Mouse (Mus musculus) forebrain, postnatal 0 days (tissue): Measurements from ENCODE around the gene Arfip1. TPM values are rescaled to one million over a fixed set of nuclear protein-coding genes. Genes with fewer than 3 reads are reported as not detected.

Experiments used
- ATAC-seq: fragments of 200-750 bp; cut with Nextera tagmentation; 2 replicates; pipeline ENCODE4 v1.8.0; 2017; ENCODE audit warnings: mild to moderate bottlenecking, moderate library complexity
- DNase-seq: peaks from one replicate; pipeline ENCODE4 v3.0.0-alpha.2; 2015
- H3K27ac ChIP-seq: fragments of 300-500 bp; sonication (generic); 2 replicates; pipeline ENCODE4 v1.5.1; 2014; ENCODE audit warnings: low read depth, mild to moderate bottlenecking, antibody characterized with exemption, low read length, moderate library complexity, mixed read lengths
- H3K27me3 ChIP-seq: fragments of 300-500 bp; sonication (generic); 2 replicates; pipeline ENCODE4 v1.6.1; 2014; ENCODE audit warnings: mild to moderate bottlenecking, low read length, mixed read lengths; ENCODE audit not compliant: insufficient read depth
- H3K36me3 ChIP-seq: fragments of 300-500 bp; sonication (generic); 2 replicates; pipeline ENCODE4 v1.6.1; 2014; ENCODE audit warnings: mild to moderate bottlenecking, moderate library complexity; ENCODE audit not compliant: insufficient read depth
- H3K4me1 ChIP-seq: fragments of 300-500 bp; sonication (generic); 2 replicates; pipeline ENCODE4 v1.6.1; 2014; ENCODE audit warnings: antibody characterized with exemption; ENCODE audit not compliant: insufficient read depth
- H3K4me2 ChIP-seq: fragments of 300-500 bp; sonication (generic); 2 replicates; pipeline ENCODE4 v1.6.1; 2014; ENCODE audit warnings: low read depth, mild to moderate bottlenecking, moderate library complexity
- H3K4me3 ChIP-seq: fragments of 300-500 bp; sonication (generic); 2 replicates; pipeline ENCODE4 v1.5.1; 2014; ENCODE audit warnings: low read depth, low read length, mixed read lengths
- H3K9ac ChIP-seq: fragments of 300-500 bp; sonication (generic); 2 replicates; pipeline ENCODE4 v1.6.1; 2014; ENCODE audit warnings: mild to moderate bottlenecking
- H3K9me3 ChIP-seq: fragments of 300-500 bp; sonication (generic); 2 replicates; pipeline ENCODE4 v1.6.1; 2016; ENCODE audit warnings: low read length
- CTCF ChIP-seq: sonication (generic); IDR thresholded peaks from 2 replicates; pipeline ENCODE4 v1.5.1; 2016; ENCODE audit warnings: antibody characterized with exemption, control low read depth, low read depth
- WGBS: fragments of 180-500 bp; shearing (Covaris S2); extraction: QIAGEN DNeasy Blood & Tissue Kit; methylation state at CpG from one replicate; pipeline ENCODE4 v1.1.7; 2014; 5-methylcytosine and 5-hydroxymethylcytosine counted together
- polyA plus RNA-seq: library from polyadenylated mRNA; unstranded; fragments of >200 nt; fragmentation: Nextera tagmentation; extraction: Ambion mirVana; gene quantifications from 2 replicates; pipeline ENCODE4 v1.2.1, GENCODE M21; 2015
- total RNA-seq: library from RNA; depleted of rRNA; stranded (reverse); fragments of >200 nt; gene quantifications from 2 replicates; pipeline ENCODE4 v1.2.3, GENCODE M21; 2014

The Arfip1 gene
- total and polyA plus RNA-seq, 2 experiments from 2014 or later, result 18.8 to 26.8 TPM

- DNase-seq (no peak), ATAC-seq (no peak)
- WGBS, result 94% methylated on average over 8 of the region's 8 CpGs
These were observed 89.8 kb downstream of the Arfip1 start for GRCm38 (mm10) chr3:84492657-84493056.

GRCm38 (mm10) chr3:84492148-84492547, 90.3 kb downstream of the Arfip1 start:
- no peak overlapping the region for H3K4me3 ChIP-seq
- H3K4me2 ChIP-seq, result no peak overlapping the region
- no peaks in the 10 kb centered on the region for H3K4me1 ChIP-seq
- H3K27ac ChIP-seq, result no peak overlapping the region
- H3K9me3 ChIP-seq, result no peaks in the 10 kb centered on the region
- 60% methylated on average over 4 of the region's 4 CpGs for WGBS
- TF ChIP-seq CTCF, result no peak
- H3K9ac ChIP-seq, result no peak overlapping the region
- ATAC-seq (peak; percentile 60; the same call in 1 of the 2 replicates), DNase-seq (no peak)
- H3K36me3 ChIP-seq, result no peaks in the 10 kb centered on the region
- H3K27me3 ChIP-seq, result no peaks in the 10 kb centered on the region

More at GRCm38 (mm10) chr3:84492657-84493056, 89.8 kb downstream of the Arfip1 start:
- H3K4me1 ChIP-seq, result no peaks in the 10 kb centered on the region
- H3K9me3 ChIP-seq, result no peaks in the 10 kb centered on the region
- no peak overlapping the region for H3K4me3 ChIP-seq
- no peak overlapping the region for H3K4me2 ChIP-seq
- H3K27ac ChIP-seq, result no peak overlapping the region
- TF ChIP-seq CTCF, result no peak
- H3K36me3 ChIP-seq, result no peaks in the 10 kb centered on the region
- H3K9ac ChIP-seq, result no peak overlapping the region
- H3K27me3 ChIP-seq, result no peaks in the 10 kb centered on the region

- H3K9ac ChIP-seq, result no peak overlapping the region
- TF ChIP-seq CTCF, result no peak
- H3K4me1 ChIP-seq, result no peaks in the 10 kb centered on the region
- ATAC-seq (peak; percentile 47), DNase-seq (no peak)
- no peaks in the 10 kb centered on the region for H3K36me3 ChIP-seq
- WGBS, result 24% methylated on average over 6 of the region's 6 CpGs
- H3K4me3 ChIP-seq, result no peak overlapping the region
- no peaks in the 10 kb centered on the region for H3K27me3 ChIP-seq
- H3K9me3 ChIP-seq, result no peaks in the 10 kb centered on the region
- H3K4me2 ChIP-seq, result no peak overlapping the region
- H3K27ac ChIP-seq, result no peak overlapping the region
These were observed 93.7 kb downstream of the Arfip1 start for GRCm38 (mm10) chr3:84488716-84489115.

- H3K4me3 ChIP-seq, result no peak overlapping the region
- no peak for ATAC-seq
These were observed 97.5 kb downstream of the Arfip1 start for GRCm38 (mm10) chr3:84484891-84485290.

GRCm38 (mm10) chr3:84484333-84484732, 98.1 kb downstream of the Arfip1 start:
- H3K9me3 ChIP-seq, result no peaks in the 10 kb centered on the region
- TF ChIP-seq CTCF, result no peak
- 72% methylated on average over 4 of the region's 4 CpGs for WGBS

More at GRCm38 (mm10) chr3:84484891-84485290, 97.5 kb downstream of the Arfip1 start:
- Histone ChIP-seq H3K27me3 (no peaks in the 10 kb centered on the region), H3K9me3 (no peaks in the 10 kb centered on the region), H3K36me3 (no peaks in the 10 kb centered on the region), H3K27ac (no peak overlapping the region), H3K9ac (no peak overlapping the region), H3K4me2 (no peak overlapping the region), H3K4me1 (no peaks in the 10 kb centered on the region)
- TF ChIP-seq CTCF, result no peak
- WGBS, result 81% methylated on average over 3 of the region's 3 CpGs
- no peak for DNase-seq

GRCm38 (mm10) chr3:84482121-84482520, 100.3 kb downstream of the Arfip1 start:
- no peak for TF ChIP-seq CTCF

More at GRCm38 (mm10) chr3:84484333-84484732, 98.1 kb downstream of the Arfip1 start:
- H3K36me3 ChIP-seq, result no peaks in the 10 kb centered on the region
- no peaks in the 10 kb centered on the region for H3K27me3 ChIP-seq
- H3K4me2 ChIP-seq, result no peak overlapping the region
- DNase-seq (no peak), ATAC-seq (no peak)
- no peak overlapping the region for H3K27ac ChIP-seq
- H3K4me3 ChIP-seq, result no peak overlapping the region
- no peak overlapping the region for H3K9ac ChIP-seq
- 0 out of 2 replicates have a peak, but pooled peaks cover 4% of the 10 kb centered on the region for H3K4me1 ChIP-seq

GRCm38 (mm10) chr3:84481104-84481503, 101.3 kb downstream of the Arfip1 start:
- Histone ChIP-seq H3K27ac (no peak overlapping the region), H3K9me3 (no peaks in the 10 kb centered on the region), H3K4me3 (peak overlapping the region; percentile 70), H3K4me1 (0 out of 2 replicates have a peak, but pooled peaks cover 18% of the 10 kb centered on the region), H3K4me2 (peak overlapping the region; percentile 98), H3K36me3 (no peaks in the 10 kb centered on the region), H3K27me3 (peaks cover 22% of the 10 kb centered on the region), H3K9ac (no peak overlapping the region)
- ATAC-seq, result no peak
- TF ChIP-seq CTCF, result peak; percentile 55
- 6% methylated on average over 11 of the region's 11 CpGs for WGBS
- peak; percentile 31 for DNase-seq

More at GRCm38 (mm10) chr3:84482121-84482520, 100.3 kb downstream of the Arfip1 start:
- no peak for ATAC-seq
- Histone ChIP-seq H3K27me3 (peaks cover 19% of the 10 kb centered on the region), H3K27ac (no peak overlapping the region), H3K4me3 (no peak overlapping the region), H3K4me1 (0 out of 2 replicates have a peak, but pooled peaks cover 18% of the 10 kb centered on the region), H3K9ac (no peak overlapping the region), H3K4me2 (no peak overlapping the region), H3K9me3 (no peaks in the 10 kb centered on the region), H3K36me3 (no peaks in the 10 kb centered on the region)
- 74% methylated on average over 6 of the region's 6 CpGs for WGBS
- DNase-seq, result no peak
